Mouse (Mus musculus) lung, embryonic 14.5 days (tissue): ENCODE data around the gene Pde4c. TPM values are rescaled to one million over a fixed set of nuclear protein-coding genes. Genes with fewer than 3 reads are reported as not detected.

Experiments used
- ATAC-seq: fragments of 200-750 bp; cut with Nextera tagmentation; 2 replicates; pipeline ENCODE4 v1.8.0; 2017; ENCODE audit warnings: mild to moderate bottlenecking, moderate TSS enrichment, moderate library complexity; ENCODE audit not compliant: insufficient read depth
- DNase-seq: peaks from one replicate; pipeline ENCODE4 v3.0.0-alpha.2; 2015
- H3K27ac ChIP-seq: fragments of 300-500 bp; sonication (generic); 2 replicates; pipeline ENCODE4 v1.5.1; 2014; ENCODE audit warnings: low read depth, mild to moderate bottlenecking, moderate library complexity
- H3K27me3 ChIP-seq: fragments of 300-500 bp; sonication (generic); 2 replicates; pipeline ENCODE4 v1.6.1; 2014; ENCODE audit warnings: low read length, control low read depth; ENCODE audit not compliant: insufficient read depth
- H3K36me3 ChIP-seq: fragments of 300-500 bp; sonication (generic); 2 replicates; pipeline ENCODE4 v1.6.1; 2014; ENCODE audit warnings: control low read depth; ENCODE audit not compliant: insufficient read depth
- H3K4me1 ChIP-seq: fragments of 300-500 bp; sonication (generic); 2 replicates; pipeline ENCODE4 v1.6.1; 2014; ENCODE audit warnings: antibody characterized with exemption, control low read depth; ENCODE audit not compliant: insufficient read depth
- H3K4me2 ChIP-seq: fragments of 300-500 bp; sonication (generic); 2 replicates; pipeline ENCODE4 v1.6.1; 2014; ENCODE audit warnings: mild to moderate bottlenecking
- H3K4me3 ChIP-seq: fragments of 300-500 bp; sonication (generic); 2 replicates; pipeline ENCODE4 v1.5.1; 2014; ENCODE audit warnings: low read depth, low read length
- H3K9ac ChIP-seq: fragments of 300-500 bp; sonication (generic); 2 replicates; pipeline ENCODE4 v1.6.1; 2014
- H3K9me3 ChIP-seq: fragments of 300-500 bp; sonication (generic); 2 replicates; pipeline ENCODE4 v1.6.1; 2016; ENCODE audit warnings: low read depth, low read length, control low read depth
- CTCF ChIP-seq: IDR thresholded peaks from 2 replicates; pipeline ENCODE4 v1.5.1; 2016; ENCODE audit warnings: antibody characterized with exemption, low read depth
- WGBS: fragments of 180-500 bp; shearing (Covaris S2); extraction: QIAGEN DNeasy Blood & Tissue Kit; methylation state at CpG from one replicate; pipeline ENCODE4 v1.1.7; 2014; 5-methylcytosine and 5-hydroxymethylcytosine counted together
- polyA plus RNA-seq: library from polyadenylated mRNA; unstranded; fragments of >200 nt; fragmentation: Nextera tagmentation; extraction: Ambion mirVana; gene quantifications from 2 replicates; pipeline ENCODE4 v1.2.1, GENCODE M21; 2014

Gene Pde4c
- polyA plus RNA-seq, 1 experiment from 2014 or later, result 0.17 TPM

DNA sequence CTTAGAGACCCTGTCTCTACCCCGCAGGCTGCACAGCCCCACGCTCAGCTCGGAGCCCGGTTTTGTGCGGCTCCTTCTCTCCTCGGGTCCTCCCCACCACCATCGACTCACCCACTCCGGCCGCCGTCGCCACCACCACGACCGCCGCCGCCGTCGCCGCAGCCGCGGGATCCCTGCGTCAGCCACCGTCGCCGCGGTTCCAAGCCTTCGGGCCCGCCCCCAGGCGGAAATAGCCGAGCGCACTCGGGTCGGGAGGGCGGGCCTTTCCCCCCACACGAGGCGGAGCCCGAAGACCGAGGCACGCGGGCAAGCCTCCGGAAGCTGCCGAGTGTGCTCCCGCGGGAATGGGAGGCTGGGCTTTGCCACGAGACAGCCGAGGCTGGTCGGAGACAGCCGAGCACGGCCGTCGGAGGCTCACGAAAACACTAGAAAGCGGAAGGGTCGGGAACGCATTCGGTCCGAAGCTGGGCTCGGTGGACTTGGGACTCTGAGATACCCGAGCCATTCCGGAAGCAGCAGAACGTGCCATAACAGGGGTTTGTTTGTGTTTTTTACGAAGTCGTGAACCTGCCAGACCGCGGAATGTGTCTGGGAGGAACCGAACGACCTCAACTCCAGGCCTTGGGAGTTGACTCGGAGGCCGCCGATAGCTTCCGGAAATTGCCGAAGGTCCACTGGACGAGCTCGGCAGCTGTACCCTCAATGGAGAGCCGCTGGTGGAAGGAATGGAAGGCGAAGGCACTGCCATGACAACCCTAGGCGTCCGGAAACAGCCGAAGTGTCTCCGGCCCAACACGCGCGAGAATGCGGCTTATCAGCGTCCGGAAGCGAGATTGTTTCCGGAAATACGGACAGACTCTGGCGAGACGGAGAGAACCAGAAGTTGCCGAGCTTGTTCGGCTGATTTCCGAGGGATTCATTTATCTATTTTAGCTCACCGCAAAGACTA lies 53.2 kb downstream of the Pde4c start, which contains the start of gene Pik3r2:
Gene Pik3r2 (minus strand): TSS at position 218 of the 949 bp plus-strand sequence.
- DNase-seq (peak; percentile 99), ATAC-seq (peak; percentile 92)
- peak; percentile 58 for TF ChIP-seq CTCF
- no peaks in the 10 kb centered on the region for H3K27me3 ChIP-seq
- H3K27ac ChIP-seq, result peak within 1 kb of the TSS; percentile 99
- peak within 1 kb of the TSS; percentile 89 for H3K4me2 ChIP-seq
- H3K4me3 ChIP-seq, result peak within 1 kb of the TSS; percentile 90
- H3K36me3 ChIP-seq, result peaks cover 68% of the 10 kb centered on the region
- WGBS, result under 1% methylated on average over 91 of the region's 94 CpGs
- peak within 1 kb of the TSS; percentile 93 for H3K9ac ChIP-seq
- no peaks in the 10 kb centered on the region for H3K9me3 ChIP-seq
- H3K4me1 ChIP-seq, result peaks cover 17% of the 10 kb centered on the region

DNA sequence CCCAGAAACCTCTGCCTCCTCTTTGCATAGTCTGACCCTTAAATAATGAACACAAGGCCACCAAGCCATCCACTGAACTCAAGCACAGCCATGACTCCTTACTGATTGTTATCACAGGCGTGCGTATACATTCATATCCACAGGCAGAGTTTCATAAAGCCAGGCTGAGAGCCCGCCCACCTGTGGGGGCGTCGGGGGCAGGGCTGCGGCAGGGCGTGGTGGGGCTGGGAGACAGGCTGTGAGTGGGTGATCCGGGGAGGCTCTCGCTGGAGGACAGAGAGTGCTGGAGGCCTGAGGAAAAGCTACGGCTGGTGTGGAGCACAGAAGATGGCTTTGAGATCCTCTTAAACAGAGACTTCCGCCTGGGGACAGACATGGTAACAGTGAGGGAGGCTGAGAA lies 56.6 kb downstream of the Pde4c start:
- H3K4me1 ChIP-seq, result peaks cover 13% of the 10 kb centered on the region
- no peaks in the 10 kb centered on the region for H3K27me3 ChIP-seq
- no peak overlapping the region for H3K4me3 ChIP-seq
- H3K9me3 ChIP-seq, result no peaks in the 10 kb centered on the region
- H3K9ac ChIP-seq, result no peak overlapping the region
- H3K27ac ChIP-seq, result no peak overlapping the region
- no peak overlapping the region for H3K4me2 ChIP-seq
- peaks cover 64% of the 10 kb centered on the region for H3K36me3 ChIP-seq
- 69% methylated on average over 11 of the region's 11 CpGs for WGBS
- no peak for TF ChIP-seq CTCF
- no peak for ATAC-seq
- DNase-seq, result no peak

- Histone ChIP-seq H3K27ac (no peak overlapping the region), H3K4me1 (0 out of 2 replicates have a peak, but pooled peaks cover 4% of the 10 kb centered on the region), H3K4me3 (no peak overlapping the region), H3K36me3 (peaks cover 68% of the 10 kb centered on the region), H3K9me3 (no peaks in the 10 kb centered on the region), H3K9ac (no peak overlapping the region), H3K4me2 (no peak overlapping the region), H3K27me3 (no peaks in the 10 kb centered on the region)
- no peak for ATAC-seq
- no peak for DNase-seq
- no peak for TF ChIP-seq CTCF
- 87% methylated on average over 25 of the region's 25 CpGs for WGBS
Observed at GRCm38 (mm10) chr8:70786291-70787050, 63.0 kb downstream of the Pde4c start.

DNA sequence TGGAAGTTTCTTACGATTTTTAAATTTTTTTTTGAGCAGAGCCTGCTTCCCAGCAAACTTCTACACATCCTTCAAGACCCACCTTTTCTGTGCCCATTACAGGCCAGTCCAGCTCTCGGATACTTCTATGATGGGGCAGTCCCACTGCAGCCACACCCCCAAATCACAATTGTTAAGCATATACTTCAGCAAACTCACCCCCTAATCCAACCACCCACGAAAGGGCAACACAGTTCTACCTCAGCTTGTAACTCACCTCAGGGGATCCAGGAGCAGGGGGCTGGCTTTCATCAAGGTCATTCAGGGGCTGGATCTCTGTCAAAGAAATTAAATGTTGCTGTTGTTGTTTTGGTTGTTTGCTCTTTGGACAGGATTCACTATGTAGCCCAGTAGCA lies 63.5 kb downstream of the Pde4c start:
- no peak for DNase-seq
- TF ChIP-seq CTCF, result no peak
- Histone ChIP-seq H3K9ac (no peak overlapping the region), H3K27ac (no peak overlapping the region), H3K4me1 (0 out of 2 replicates have a peak, but pooled peaks cover 4% of the 10 kb centered on the region), H3K9me3 (no peaks in the 10 kb centered on the region), H3K4me3 (no peak overlapping the region), H3K4me2 (no peak overlapping the region), H3K27me3 (no peaks in the 10 kb centered on the region), H3K36me3 (peaks cover 63% of the 10 kb centered on the region)
- WGBS, result 88% methylated on average over 3 of the region's 3 CpGs
- no peak for ATAC-seq

GRCm38 (mm10) chr8:70787941-70788667 lies 64.6 kb downstream of the Pde4c start:
- Histone ChIP-seq H3K9ac (no peak overlapping the region), H3K4me1 (peaks cover 9% of the 10 kb centered on the region), H3K36me3 (peaks cover 56% of the 10 kb centered on the region), H3K9me3 (no peaks in the 10 kb centered on the region), H3K4me2 (peak overlapping the region; percentile 40), H3K27ac (no peak overlapping the region), H3K4me3 (0 out of 2 replicates have a peak overlapping the region, but pooled peaks have one; percentile 4), H3K27me3 (no peaks in the 10 kb centered on the region)
- 21% methylated on average over 30 of the region's 30 CpGs for WGBS
- TF ChIP-seq CTCF, result no peak
- ATAC-seq, result no peak
- DNase-seq, result peak; percentile 78

- no peaks in the 10 kb centered on the region for H3K27me3 ChIP-seq
- 78% methylated on average over 10 of the region's 10 CpGs for WGBS
- H3K4me1 ChIP-seq, result peaks cover 9% of the 10 kb centered on the region
- no peak overlapping the region for H3K27ac ChIP-seq
- H3K4me2 ChIP-seq, result no peak overlapping the region
- H3K4me3 ChIP-seq, result no peak overlapping the region
- DNase-seq, result no peak
- H3K9me3 ChIP-seq, result no peaks in the 10 kb centered on the region
- no peak for ATAC-seq
- no peak overlapping the region for H3K9ac ChIP-seq
- peaks cover 48% of the 10 kb centered on the region for H3K36me3 ChIP-seq
- no peak for TF ChIP-seq CTCF
Observed at GRCm38 (mm10) chr8:70789046-70789445, 65.5 kb downstream of the Pde4c start.
